Mouse (Mus musculus) embryo, embryonic 11.5 days (tissue): ENCODE data around the gene Mrpl57.

Experiments used
- DNase-seq: peaks from one replicate; pipeline ENCODE4 v3.0.0-alpha.2; 2012; ENCODE audit warnings: low read depth, low spot score

Gene Mrpl57

GRCm38 (mm10) chr14:57859520-57859919 lies 33.5 kb downstream of the Mrpl57 start:
- DNase-seq: no peak

- no peak for DNase-seq
These were observed 36.0 kb downstream of the Mrpl57 start for GRCm38 (mm10) chr14:57861987-57862412.

- no peak for DNase-seq
These were observed 37.1 kb downstream of the Mrpl57 start for GRCm38 (mm10) chr14:57863129-57863528.

- no peak for DNase-seq
These were observed 39.2 kb downstream of the Mrpl57 start for GRCm38 (mm10) chr14:57865256-57865655.

DNA sequence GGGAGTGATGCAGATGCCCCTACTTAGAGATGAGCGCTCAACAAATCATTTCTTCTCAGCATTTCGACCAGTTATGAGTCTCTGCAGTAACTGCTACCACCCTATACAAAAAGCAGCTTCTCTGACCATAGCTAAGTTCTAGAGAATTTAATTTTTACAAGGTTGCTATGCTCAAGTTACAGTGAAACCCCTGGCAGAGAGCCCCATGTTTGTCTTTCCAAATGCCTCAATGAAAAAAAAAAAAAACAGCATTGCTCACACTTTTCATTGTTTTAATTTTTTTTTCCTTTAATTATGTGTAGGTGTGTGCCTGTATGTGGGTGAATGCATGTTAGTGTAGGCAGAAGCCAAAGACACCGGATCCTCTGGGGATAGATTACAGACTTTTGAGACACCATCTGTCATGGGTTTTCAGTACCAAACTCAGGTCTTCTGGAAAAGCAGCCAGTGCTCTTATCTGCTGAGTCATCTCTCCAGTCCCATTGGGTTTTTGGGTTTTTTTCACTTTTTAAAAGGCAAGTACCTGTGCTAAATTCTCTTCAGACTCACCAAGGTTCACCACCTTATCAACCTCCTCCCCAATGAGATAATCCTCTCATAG lies 40.7 kb downstream of the Mrpl57 start:
- DNase-seq: no peak

GRCm38 (mm10) chr14:57877921-57878320 lies 51.9 kb downstream of the Mrpl57 start:
- DNase-seq: no peak
